Mouse (Mus musculus) frontal cortex, adult (tissue): ENCODE results near the gene Praf2.
"Not testable (repeated sequence)": the region's sequence is repeated elsewhere in the genome, so short reads cannot be mapped to it uniquely, and the experiment has no call there.

ENCODE experiments used
- ATAC-seq: cut with Nextera tagmentation; 2 replicates; pipeline ENCODE4 v1.9.2; 2017; ENCODE audit warnings: mild to moderate bottlenecking, moderate library complexity, mixed read lengths; ENCODE audit not compliant: low TSS enrichment

The Praf2 gene

GRCm38 (mm10) chrX:7728215-7728921 is at the start of gene Praf2:
TSS of gene Praf2 (plus strand) at chrX:7728439.
- ATAC-seq, result peak; percentile 94

- no peak for ATAC-seq
These were observed 49.3 kb upstream of the Praf2 start for GRCm38 (mm10) chrX:7678986-7679385.

- peak; percentile 98 for ATAC-seq
These were observed 48.7 kb upstream of the Praf2 start for GRCm38 (mm10) chrX:7679405-7680056.

- ATAC-seq, result no peak
These were observed 48.2 kb upstream of the Praf2 start for GRCm38 (mm10) chrX:7680057-7680412.

GRCm38 (mm10) chrX:7680864-7681263 is 47.4 kb upstream of the Praf2 start, which contains the start of gene Magix:
TSS of gene Magix (minus strand) at chrX:7681251.
- no peak for ATAC-seq

GRCm38 (mm10) chrX:7688321-7688720 is 39.9 kb upstream of the Praf2 start:
- no peak for ATAC-seq

GRCm38 (mm10) chrX:7690486-7690885 is 37.8 kb upstream of the Praf2 start:
- no peak for ATAC-seq

GRCm38 (mm10) chrX:7692862-7693261 is 35.4 kb upstream of the Praf2 start:
- ATAC-seq, result no peak

GRCm38 (mm10) chrX:7696520-7696919 is 31.7 kb upstream of the Praf2 start:
- ATAC-seq, result peak; percentile 40

GRCm38 (mm10) chrX:7696954-7697381 is 31.3 kb upstream of the Praf2 start, which contains the start of gene Gpkow:
TSS of gene Gpkow (plus strand) at chrX:7697131.
- ATAC-seq, result peak; percentile 99

GRCm38 (mm10) chrX:7713764-7714134 is 14.5 kb upstream of the Praf2 start:
- ATAC-seq, result not testable (repeated sequence)

GRCm38 (mm10) chrX:7714135-7714899 is 13.9 kb upstream of the Praf2 start, which contains the start of gene Wdr45:
TSS of gene Wdr45 (plus strand) at chrX:7714333.
- ATAC-seq, result peak; percentile 97

GRCm38 (mm10) chrX:7716058-7716457 is 12.2 kb upstream of the Praf2 start:
- not testable (repeated sequence) for ATAC-seq

GRCm38 (mm10) chrX:7721514-7722281 is 6.5 kb upstream of the Praf2 start, which contains the start of gene Gm45208:
TSS of gene Gm45208 (plus strand) at chrX:7722245.
- ATAC-seq, result peak; percentile 97

- ATAC-seq, result no peak
These were observed 6.0 kb upstream of the Praf2 start for GRCm38 (mm10) chrX:7722282-7722611.

GRCm38 (mm10) chrX:7722691-7723090 is 5.5 kb upstream of the Praf2 start:
- ATAC-seq, result no peak

- no peak for ATAC-seq
These were observed 4.1 kb upstream of the Praf2 start for GRCm38 (mm10) chrX:7724135-7724534.

GRCm38 (mm10) chrX:7725841-7726240 is 2.4 kb upstream of the Praf2 start:
- no peak for ATAC-seq

GRCm38 (mm10) chrX:7727176-7727575 is 1.1 kb upstream of the Praf2 start:
- ATAC-seq, result no peak

- 0 out of 2 replicates have a peak, but pooled peaks have one; percentile 14 for ATAC-seq
These were observed 655 bp downstream of the Praf2 start for GRCm38 (mm10) chrX:7728922-7729265.

- 0 out of 2 replicates have a peak, but pooled peaks have one; percentile 50 for ATAC-seq
These were observed 5.4 kb downstream of the Praf2 start for GRCm38 (mm10) chrX:7733571-7734156.
